Mouse (Mus musculus): Measurements from ENCODE around the gene Camsap2.

Camsap2 gene

GRCm38 (mm10) chr1:136345454-136346372, at the start of gene Camsap2:
Gene Camsap2, minus strand, starts transcription at chr1:136346104.
- peak; percentile 95 for DNase-seq

GRCm38 (mm10) chr1:136395073-136395472, 49.2 kb upstream of the Camsap2 start:
- no peak for DNase-seq

GRCm38 (mm10) chr1:136394506-136394905, 48.6 kb upstream of the Camsap2 start:
- peak; percentile 18 for DNase-seq

GRCm38 (mm10) chr1:136386914-136387313, 41.0 kb upstream of the Camsap2 start:
- no peak for DNase-seq

- no peak for DNase-seq
These were observed 35.7 kb upstream of the Camsap2 start for GRCm38 (mm10) chr1:136381583-136381982.

GRCm38 (mm10) chr1:136381169-136381568, 35.3 kb upstream of the Camsap2 start:
- no peak for DNase-seq

GRCm38 (mm10) chr1:136380606-136381005, 34.7 kb upstream of the Camsap2 start:
- DNase-seq = no peak

- no peak for DNase-seq
These were observed 34.3 kb upstream of the Camsap2 start for GRCm38 (mm10) chr1:136380161-136380560.

GRCm38 (mm10) chr1:136379261-136379660, 33.4 kb upstream of the Camsap2 start:
- no peak for DNase-seq

GRCm38 (mm10) chr1:136365986-136366385, 20.1 kb upstream of the Camsap2 start:
- DNase-seq = no peak

GRCm38 (mm10) chr1:136364711-136365110, 18.8 kb upstream of the Camsap2 start:
- no peak for DNase-seq

- no peak for DNase-seq
These were observed 17.1 kb upstream of the Camsap2 start for GRCm38 (mm10) chr1:136363035-136363434.

- DNase-seq = peak; percentile 51
These were observed 16.7 kb upstream of the Camsap2 start for GRCm38 (mm10) chr1:136362567-136362966.

- no peak for DNase-seq
These were observed 15.5 kb upstream of the Camsap2 start for GRCm38 (mm10) chr1:136361373-136361772.

- DNase-seq = no peak
These were observed 15.0 kb upstream of the Camsap2 start for GRCm38 (mm10) chr1:136360909-136361308.

GRCm38 (mm10) chr1:136358841-136359360, 13.0 kb upstream of the Camsap2 start:
- DNase-seq = no peak

- DNase-seq = no peak
These were observed 9.7 kb upstream of the Camsap2 start for GRCm38 (mm10) chr1:136355651-136356050.

GRCm38 (mm10) chr1:136350699-136351200, 4.8 kb upstream of the Camsap2 start:
- DNase-seq = no peak

GRCm38 (mm10) chr1:136348137-136348536, 2.2 kb upstream of the Camsap2 start:
- DNase-seq = no peak

- no peak for DNase-seq
These were observed 1.2 kb upstream of the Camsap2 start for GRCm38 (mm10) chr1:136347140-136347539.

GRCm38 (mm10) chr1:136346373-136347035, 600 bp upstream of the Camsap2 start:
- no peak for DNase-seq

GRCm38 (mm10) chr1:136344768-136345453, 993 bp downstream of the Camsap2 start:
- DNase-seq = no peak

- DNase-seq = no peak
These were observed 1.6 kb downstream of the Camsap2 start for GRCm38 (mm10) chr1:136344281-136344680.

Measured in layer of hippocampus, adult 9-11 months (tissue).